Mouse (Mus musculus): Measurements from ENCODE around the gene Zfyve21. TPM values are rescaled to one million over a fixed set of nuclear protein-coding genes. Genes with fewer than 3 reads are reported as not detected.
A peak's percentile ranks its signal among the peaks of the same experiment; 100 is the strongest.

Gene Zfyve21
- total RNA-seq (2014; rRNA removed) = 30.6 and 30.9 TPM in 2 replicates
- polyA plus RNA-seq (2015; fragmentation: Nextera tagmentation; extraction: Ambion mirVana) = 29.7 and 37.2 TPM in 2 replicates

DNA sequence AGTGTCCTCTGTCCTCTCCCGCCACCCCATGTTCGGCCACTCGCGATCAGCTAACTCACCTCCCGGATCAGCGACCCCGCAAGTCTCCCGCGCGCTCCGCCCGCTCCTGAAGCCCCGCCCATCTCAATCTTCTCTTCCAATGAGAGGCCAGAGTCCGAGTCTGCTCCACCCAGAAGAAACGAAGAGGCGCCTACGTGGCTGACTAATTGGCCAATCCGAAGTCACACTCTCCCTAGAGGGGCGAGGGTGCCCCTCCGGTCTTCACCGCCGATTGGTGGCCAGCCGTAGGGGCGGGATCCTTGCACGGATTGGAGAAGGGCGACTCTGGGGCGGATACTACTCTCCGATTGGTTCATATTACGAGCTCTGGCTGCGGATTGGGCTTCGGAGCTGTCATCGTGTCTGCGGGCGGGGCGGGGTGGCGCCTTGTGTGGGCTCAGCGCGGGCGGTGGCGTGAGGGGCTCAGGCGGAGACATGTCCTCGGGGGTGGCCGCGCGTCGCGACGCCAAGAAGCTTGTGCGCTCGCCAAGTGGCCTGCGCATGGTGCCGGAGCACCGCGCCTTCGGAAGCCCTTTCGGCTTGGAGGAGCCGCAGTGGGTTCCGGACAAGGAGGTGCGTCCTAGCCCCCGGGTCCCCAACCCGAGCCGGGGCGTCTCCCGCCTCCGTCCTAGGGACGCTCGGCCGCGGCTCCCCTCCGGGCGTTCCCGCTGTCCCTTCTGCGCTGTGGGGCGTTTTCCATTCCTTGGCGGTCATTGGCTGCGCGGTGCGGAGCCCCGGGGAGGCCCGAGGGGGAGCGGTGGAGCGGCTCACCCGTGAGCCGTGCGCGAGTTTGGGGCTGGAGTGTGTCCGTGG lies at the start of gene Zfyve21, which contains the start of gene Xrcc3:
Zfyve21 (plus strand) TSS at position 405 of the 852 bp plus-strand sequence.
Xrcc3 (minus strand) TSS at position 108 of the 852 bp plus-strand sequence.
- H3K4me1 ChIP-seq (ENCODE audit: insufficient read depth, low read length) = peaks cover 4% of the 10 kb centered on the region; the same call in 1 of the 2 replicates
- under 1% methylated on average over 78 of the region's 87 CpGs for WGBS
- H3K36me3 ChIP-seq (ENCODE audit: insufficient read depth, low read length) = no peaks in the 10 kb centered on the region

GRCm38 (mm10) chr12:111766313-111767236 lies 47.4 kb upstream of the Zfyve21 start:
- peak overlapping the region; percentile 13; the same call in 1 of the 2 replicates for H3K4me2 ChIP-seq (ENCODE audit: low read depth, low read length, poor library complexity, severe bottlenecking)
- no peak for TF ChIP-seq CTCF (IDR thresholded peaks at IDR 0.05)
- H3K4me3 ChIP-seq (ENCODE audit: low read depth, low read length) = no peak overlapping the region
- H3K9me3 ChIP-seq (ENCODE audit: low read length) = no peaks in the 10 kb centered on the region
- H3K9ac ChIP-seq (replicated peaks; ENCODE audit: low read length, poor library complexity, severe bottlenecking) = 0 out of 2 replicates have a peak overlapping the region, but pooled peaks have one; percentile 19
- peaks cover 10% of the 10 kb centered on the region for H3K4me1 ChIP-seq (ENCODE audit: insufficient read depth, low read length)
- H3K27ac ChIP-seq (ENCODE audit: low read depth, low read length) = no peak overlapping the region
- no peaks in the 10 kb centered on the region; the same call in 1 of the 2 replicates for H3K36me3 ChIP-seq (ENCODE audit: insufficient read depth, low read length)
- 22% methylated on average over 16 of the region's 16 CpGs for WGBS
- peak; percentile 18 for DNase-seq (ENCODE audit: low spot score)
- no peak for ATAC-seq (ENCODE audit: low FRiP score)
- H3K27me3 ChIP-seq (ENCODE audit: insufficient read depth, low read length) = no peaks in the 10 kb centered on the region

More for the DNA sequence above, at the start of gene Zfyve21, which contains the start of gene Xrcc3:
- Histone ChIP-seq H3K27ac (ENCODE audit: low read depth, low read length) (peak within 1 kb of the TSS; percentile 60), H3K27me3 (ENCODE audit: insufficient read depth, low read length) (no peaks in the 10 kb centered on the region), H3K9me3 (ENCODE audit: low read length) (no peaks in the 10 kb centered on the region), H3K9ac (replicated peaks; ENCODE audit: low read length, poor library complexity, severe bottlenecking) (peak within 1 kb of the TSS; percentile 62), H3K4me2 (ENCODE audit: low read depth, low read length, poor library complexity, severe bottlenecking) (peak within 1 kb of the TSS; percentile 97), H3K4me3 (ENCODE audit: low read depth, low read length) (peak within 1 kb of the TSS; percentile 83)
- peak; percentile 99 for ATAC-seq (ENCODE audit: low FRiP score)
- 0 out of 2 replicates have a peak, but pooled peaks have one; percentile 3 for TF ChIP-seq CTCF (IDR thresholded peaks at IDR 0.05)
- peak; percentile 100 for DNase-seq (ENCODE audit: low spot score)

GRCm38 (mm10) chr12:111768322-111768928 lies 45.5 kb upstream of the Zfyve21 start:
- 87% methylated on average over 10 of the region's 10 CpGs for WGBS
- H3K4me2 ChIP-seq (ENCODE audit: low read depth, low read length, poor library complexity, severe bottlenecking) = no peak overlapping the region
- H3K36me3 ChIP-seq (ENCODE audit: insufficient read depth, low read length) = peaks cover 11% of the 10 kb centered on the region
- ATAC-seq (ENCODE audit: low FRiP score) (no peak), DNase-seq (ENCODE audit: low spot score) (no peak)
- no peak overlapping the region for H3K9ac ChIP-seq (replicated peaks; ENCODE audit: low read length, poor library complexity, severe bottlenecking)
- no peak overlapping the region for H3K27ac ChIP-seq (ENCODE audit: low read depth, low read length)
- no peaks in the 10 kb centered on the region for H3K9me3 ChIP-seq (ENCODE audit: low read length)
- TF ChIP-seq CTCF (IDR thresholded peaks at IDR 0.05) = no peak
- no peaks in the 10 kb centered on the region for H3K27me3 ChIP-seq (ENCODE audit: insufficient read depth, low read length)
- no peak overlapping the region for H3K4me3 ChIP-seq (ENCODE audit: low read depth, low read length)
- H3K4me1 ChIP-seq (ENCODE audit: insufficient read depth, low read length) = peaks cover 8% of the 10 kb centered on the region

- DNase-seq (ENCODE audit: low spot score) = peak; percentile 72
- Histone ChIP-seq H3K9ac (replicated peaks; ENCODE audit: low read length, poor library complexity, severe bottlenecking) (no peak overlapping the region), H3K4me3 (ENCODE audit: low read depth, low read length) (no peak overlapping the region), H3K4me1 (ENCODE audit: insufficient read depth, low read length) (peaks cover 8% of the 10 kb centered on the region), H3K9me3 (ENCODE audit: low read length) (no peaks in the 10 kb centered on the region), H3K4me2 (ENCODE audit: low read depth, low read length, poor library complexity, severe bottlenecking) (no peak overlapping the region), H3K27me3 (ENCODE audit: insufficient read depth, low read length) (no peaks in the 10 kb centered on the region), H3K36me3 (ENCODE audit: insufficient read depth, low read length) (peaks cover 20% of the 10 kb centered on the region), H3K27ac (ENCODE audit: low read depth, low read length) (peak overlapping the region; percentile 34; the same call in 1 of the 2 replicates)
- WGBS = 25% methylated on average over 10 of the region's 10 CpGs
- ATAC-seq (ENCODE audit: low FRiP score) = no peak
- TF ChIP-seq CTCF (IDR thresholded peaks at IDR 0.05) = peak; percentile 43
Observed at GRCm38 (mm10) chr12:111769306-111769705, 44.7 kb upstream of the Zfyve21 start.

DNA sequence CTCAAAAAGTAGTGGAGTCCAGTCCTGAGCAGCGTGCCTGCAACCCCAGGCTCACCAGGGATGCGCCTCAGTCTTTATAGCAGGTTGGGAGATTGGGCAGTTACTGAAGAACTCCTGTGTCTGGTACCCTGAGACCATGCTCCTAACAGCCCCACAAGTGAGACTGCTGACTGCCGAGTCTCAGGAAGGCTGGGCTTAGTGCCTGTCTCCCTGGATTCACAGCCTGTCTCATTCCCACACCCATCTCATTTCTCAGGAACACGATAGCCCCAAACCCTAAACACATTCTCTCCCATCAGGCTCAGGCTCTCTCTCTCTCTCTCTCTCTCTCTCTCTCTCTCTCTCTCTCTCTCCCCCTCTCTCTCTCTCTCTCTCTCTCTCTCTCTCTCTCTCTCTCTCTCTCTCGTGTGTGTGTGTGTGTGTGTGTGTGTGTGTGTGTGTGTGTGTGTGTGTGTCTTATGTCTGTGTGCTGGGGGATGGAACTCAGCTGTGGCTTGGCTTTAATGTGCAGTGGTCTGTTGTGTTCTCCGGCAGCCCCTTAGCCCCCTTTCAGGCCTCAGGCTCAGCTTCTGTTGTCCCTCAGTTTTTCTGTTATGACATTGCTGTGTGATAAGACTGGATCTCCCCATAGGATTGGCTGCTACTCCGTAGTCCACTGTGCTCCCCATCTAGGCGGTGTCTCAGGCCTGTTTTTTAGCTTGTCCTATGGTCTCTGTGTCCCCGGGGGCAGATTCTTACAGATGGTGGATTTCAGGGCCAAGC lies 44.0 kb upstream of the Zfyve21 start:
- ATAC-seq (ENCODE audit: low FRiP score) (no peak), DNase-seq (ENCODE audit: low spot score) (no peak)
- H3K9ac ChIP-seq (replicated peaks; ENCODE audit: low read length, poor library complexity, severe bottlenecking) = no peak overlapping the region
- peak overlapping the region; percentile 34; the same call in 1 of the 2 replicates for H3K27ac ChIP-seq (ENCODE audit: low read depth, low read length)
- H3K9me3 ChIP-seq (ENCODE audit: low read length) = no peaks in the 10 kb centered on the region
- peaks cover 8% of the 10 kb centered on the region for H3K4me1 ChIP-seq (ENCODE audit: insufficient read depth, low read length)
- no peak overlapping the region for H3K4me2 ChIP-seq (ENCODE audit: low read depth, low read length, poor library complexity, severe bottlenecking)
- TF ChIP-seq CTCF (IDR thresholded peaks at IDR 0.05) = no peak
- WGBS = 48% methylated on average over 9 of the region's 9 CpGs
- no peaks in the 10 kb centered on the region for H3K27me3 ChIP-seq (ENCODE audit: insufficient read depth, low read length)
- no peak overlapping the region for H3K4me3 ChIP-seq (ENCODE audit: low read depth, low read length)
- H3K36me3 ChIP-seq (ENCODE audit: insufficient read depth, low read length) = peaks cover 27% of the 10 kb centered on the region
